Mouse (Mus musculus) adrenal gland, adult 18-20 months (tissue): Measurements from ENCODE around the gene Cars2. TPM values are rescaled to one million over a fixed set of nuclear protein-coding genes. Genes with fewer than 3 reads are reported as not detected.
"Not testable (repeated sequence)": the region's sequence is repeated elsewhere in the genome, so short reads cannot be mapped to it uniquely, and the experiment has no call there.

ENCODE experiments used
- DNase-seq, 2 experiments: peaks; one replicate each; pipeline ENCODE4 v3.0.0; 2021 to 2022; ENCODE audit warnings: low spot score in 2 of 2
- total RNA-seq, 2 experiments: library from RNA; stranded (reverse); gene quantifications; 1 replicate in 1 of 2; 2 replicates in 1 of 2; pipeline ENCODE4 v1.2.3; 2021

Gene Cars2
- total RNA-seq, 2 experiments from 2014 or later, result 49.3 to 54.2 TPM

DNA sequence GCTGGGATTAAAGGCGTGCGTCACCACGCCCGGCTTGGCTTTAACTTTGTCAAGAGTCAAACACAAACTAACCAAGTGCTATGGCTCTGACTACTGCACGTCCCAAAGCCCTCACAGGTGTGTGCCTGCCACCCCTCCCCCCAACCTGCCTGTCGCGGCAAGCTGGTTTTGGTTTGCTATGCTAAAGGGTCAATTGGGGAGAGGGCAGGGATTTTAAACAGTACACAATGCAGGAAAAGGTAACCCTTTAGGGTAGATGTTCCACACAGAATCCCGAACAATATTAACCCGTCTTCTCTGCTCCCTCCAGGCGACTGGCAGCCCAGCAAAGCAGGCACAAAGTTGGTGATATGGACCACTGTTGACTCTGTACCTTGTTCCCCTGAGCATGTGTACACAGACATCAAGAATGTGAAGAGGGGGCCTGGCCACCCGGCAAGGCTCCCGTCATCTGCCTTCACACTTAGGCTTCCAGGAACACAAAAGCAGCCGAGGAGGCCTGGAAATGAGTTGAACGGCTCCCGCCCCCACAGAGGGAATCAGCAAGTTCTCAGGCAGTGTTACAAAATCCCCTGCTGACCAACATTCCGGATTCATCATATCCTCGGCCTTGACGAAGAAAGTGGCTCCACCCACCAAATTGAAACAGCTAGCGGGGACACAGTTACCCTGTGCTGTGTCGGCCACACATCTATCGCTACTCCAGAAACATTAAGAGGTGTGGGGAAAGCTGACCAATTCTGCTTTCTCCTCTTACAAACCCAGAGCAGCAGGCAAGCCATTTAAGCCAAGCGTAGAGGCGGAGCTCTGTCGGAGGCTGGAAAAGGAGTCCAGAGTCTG, 74.0 kb downstream of the Cars2 start:
- DNase-seq, result peak; percentile 60 to 65

DNA sequence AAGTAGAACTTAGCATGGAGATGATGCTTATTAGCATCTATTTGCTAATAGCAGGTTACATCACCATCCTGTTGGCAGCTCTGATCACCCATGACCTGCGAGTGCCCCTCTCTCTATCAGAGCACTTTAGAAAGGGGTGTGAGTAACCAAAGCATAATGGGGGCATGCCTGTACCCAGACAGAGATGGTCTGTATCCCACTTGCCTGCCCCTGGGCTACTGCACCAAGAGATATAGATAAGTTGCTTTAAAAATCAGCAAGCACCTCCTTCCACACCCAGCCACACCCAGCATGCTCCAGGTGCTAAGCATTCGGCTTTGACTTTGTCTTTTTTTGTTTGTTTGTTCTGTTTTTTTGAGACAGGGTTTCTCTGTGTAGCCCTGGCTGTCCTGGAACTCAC, 74.7 kb downstream of the Cars2 start:
- DNase-seq, result no peak

DNA sequence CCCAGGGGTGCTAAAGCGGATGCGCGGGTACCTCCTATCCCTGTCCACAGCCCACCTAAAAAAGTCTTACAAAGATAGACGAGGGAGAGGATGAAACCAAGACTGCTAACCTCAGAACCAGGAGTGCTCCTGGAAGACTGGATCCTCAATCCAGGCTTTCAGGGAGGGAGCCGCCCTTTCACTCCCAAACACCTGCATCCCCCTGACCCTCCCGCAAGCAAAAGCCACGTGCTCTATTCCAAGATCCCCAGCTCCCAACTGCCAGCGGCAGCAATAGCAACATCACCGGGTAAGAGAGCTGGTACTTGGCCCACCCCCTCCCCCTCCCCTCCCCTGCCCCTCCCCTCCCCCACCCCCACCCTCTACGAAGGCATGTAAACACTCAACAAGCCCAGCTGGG, 75.2 kb downstream of the Cars2 start:
- no peak for DNase-seq

DNA sequence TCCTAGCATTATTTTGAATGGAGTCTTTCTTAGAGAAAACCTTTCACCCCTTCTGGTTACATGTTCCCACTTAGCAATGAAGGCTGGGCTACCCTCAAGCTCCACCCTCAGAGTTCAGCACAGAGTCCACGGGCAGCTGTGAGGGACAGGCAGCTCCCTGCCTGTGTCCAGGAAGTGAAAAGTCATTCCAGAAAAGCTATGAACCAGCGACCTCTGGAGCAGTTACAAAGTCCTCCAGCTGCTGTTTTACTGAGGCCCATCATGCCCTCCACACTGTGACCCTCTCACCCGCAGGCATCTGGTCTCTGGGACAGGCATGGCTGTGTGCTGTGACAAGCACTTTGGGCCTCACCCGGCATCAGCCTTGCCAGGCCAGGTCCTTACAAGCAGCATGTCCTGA, 77.5 kb downstream of the Cars2 start:
- no peak for DNase-seq

DNA sequence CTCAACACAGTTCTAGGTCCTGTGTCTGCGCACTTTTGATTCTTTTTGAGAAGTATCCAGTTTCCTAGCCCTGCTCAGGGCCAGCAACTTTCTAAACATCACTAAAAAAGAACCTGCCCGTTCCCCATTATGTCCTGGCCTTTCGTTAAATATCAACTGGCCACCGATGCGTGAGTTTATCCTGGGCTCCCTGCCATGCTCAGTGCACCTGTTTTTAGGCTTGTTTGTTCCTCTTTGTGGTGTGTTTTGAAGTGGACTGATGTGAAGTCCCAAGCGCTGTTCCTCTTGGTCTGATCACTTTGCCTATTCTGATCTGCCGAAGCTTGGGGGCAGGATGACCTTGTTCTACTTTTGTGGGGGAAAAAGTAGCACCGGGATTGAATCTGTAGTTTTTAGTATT, 79.3 kb downstream of the Cars2 start:
- no peak for DNase-seq

DNA sequence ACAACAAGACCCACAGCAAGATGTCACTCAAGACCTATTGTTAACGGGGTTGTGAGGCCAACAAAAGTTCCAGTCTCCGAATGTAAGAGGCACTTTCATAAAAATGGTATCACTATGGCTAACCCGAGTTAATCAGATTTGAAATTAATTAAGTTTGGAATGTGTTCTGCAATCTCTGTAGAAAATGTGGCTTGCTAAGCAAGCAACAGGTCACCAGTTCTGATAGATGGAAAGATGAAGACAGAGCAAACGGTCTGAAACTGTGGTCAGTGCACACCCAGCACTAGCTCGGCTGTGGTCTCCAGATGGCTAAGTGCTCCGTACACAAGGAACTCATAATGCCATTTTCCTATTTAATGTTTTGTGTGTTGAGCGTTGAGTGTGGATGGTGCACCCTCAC, 79.9 kb downstream of the Cars2 start:
- DNase-seq, result no peak

DNA sequence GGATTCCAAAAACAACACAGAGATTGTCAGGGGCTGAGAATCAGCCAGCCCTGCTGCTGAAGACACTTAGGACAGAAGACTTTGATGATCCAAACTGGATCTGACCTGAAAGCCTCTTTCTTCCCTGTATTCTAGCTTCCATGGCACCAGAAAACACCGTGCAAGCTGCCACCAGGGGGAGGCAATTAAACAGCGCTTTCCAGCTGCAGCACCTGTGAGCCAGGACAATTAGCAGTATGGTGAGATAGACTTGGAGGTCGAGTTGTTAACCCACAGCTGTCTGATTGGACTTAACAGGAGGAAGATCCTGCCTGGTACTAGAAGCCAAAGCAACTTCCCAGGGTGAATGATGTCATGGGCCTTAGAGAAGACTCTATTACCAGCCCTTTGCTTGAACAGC, 81.5 kb downstream of the Cars2 start:
- peak in 1 of 2 experiments; percentile 41 for DNase-seq

DNA sequence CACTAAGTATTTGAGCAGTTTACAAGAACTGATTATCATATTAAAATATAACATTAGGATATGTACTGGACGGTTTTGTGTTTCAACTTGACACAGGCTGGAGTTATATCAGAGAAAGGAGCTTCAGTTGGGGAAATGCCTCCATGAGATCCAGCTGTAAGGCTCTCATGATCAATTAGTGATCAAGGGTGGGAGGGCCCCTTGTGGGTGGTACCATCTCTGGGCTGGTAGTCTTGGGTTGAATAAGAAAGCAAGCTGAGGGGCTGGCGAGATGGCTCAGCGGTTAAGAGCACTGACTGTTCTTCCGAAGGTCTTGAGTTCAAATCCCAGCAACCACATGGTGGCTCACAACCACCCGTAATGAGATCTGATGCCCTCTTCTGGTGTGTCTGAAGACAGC, 84.1 kb downstream of the Cars2 start:
- DNase-seq, result not testable (repeated sequence)

DNA sequence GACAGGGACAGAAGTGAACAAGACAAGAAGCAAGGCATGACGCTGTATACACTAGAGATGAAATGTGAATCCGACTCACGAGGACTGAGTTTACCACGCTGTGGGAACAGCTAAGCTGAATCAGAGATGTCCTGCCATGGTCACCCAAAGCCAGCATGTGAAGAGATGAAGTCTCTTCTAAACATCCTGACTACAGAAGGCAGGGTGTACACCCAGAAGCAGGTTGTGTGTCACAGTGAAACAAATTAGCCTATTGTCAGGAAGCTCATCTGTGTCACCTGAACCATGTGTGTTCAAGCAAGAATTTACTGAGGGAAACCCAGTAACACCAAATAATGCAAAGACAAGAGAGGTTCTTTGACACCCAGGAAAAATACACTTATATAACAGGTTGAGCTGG, 85.0 kb downstream of the Cars2 start:
- DNase-seq, result no peak

DNA sequence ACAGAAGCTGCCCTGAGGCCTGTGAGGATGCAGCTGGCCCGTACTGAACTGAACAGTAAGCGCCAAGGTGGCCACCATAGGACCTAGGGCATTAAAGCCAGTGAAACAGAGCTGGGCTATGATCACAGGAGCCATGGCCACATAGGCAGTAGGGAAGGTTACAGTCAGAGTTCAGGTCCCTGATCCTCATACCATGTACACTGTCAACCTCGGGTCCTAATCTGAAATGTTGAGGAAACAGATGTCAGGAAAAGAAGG, 85.9 kb downstream of the Cars2 start:
- DNase-seq, result no peak

Other genes starting within 250 kb of the Cars2 start
- 100 to 1,000 TPM; 131 to 150 TPM for gene Col4a2, start 238.0 kb downstream of the Cars2 start, total RNA-seq
- 100 to 1,000 TPM; 250 to 364 TPM for gene Col4a1, start 238.0 kb downstream of the Cars2 start, total RNA-seq
- 1 to 10 TPM; 6.9 to 7.5 TPM for gene Rab20, start 72.1 kb downstream of the Cars2 start, total RNA-seq
- gene Naxd, start 53.3 kb downstream of the Cars2 start, total RNA-seq, result 10 to 100 TPM; 67.0 to 72.6 TPM
- 10 to 100 TPM; 30.3 to 36.6 TPM for gene Ing1, start 4.8 kb upstream of the Cars2 start, total RNA-seq
- 10 to 100 TPM; 39.5 to 46.3 TPM for gene Ankrd10, start 85.0 kb upstream of the Cars2 start, total RNA-seq
- gene 1700016D06Rik, start 150.3 kb upstream of the Cars2 start, total RNA-seq, result not detected
- 10 to 100 TPM; 36.6 to 38.3 TPM for gene Arhgef7, start 176.9 kb upstream of the Cars2 start, total RNA-seq